21 mouse cellular contexts compared by ENCODE assay signal in the genomic region with DNA sequence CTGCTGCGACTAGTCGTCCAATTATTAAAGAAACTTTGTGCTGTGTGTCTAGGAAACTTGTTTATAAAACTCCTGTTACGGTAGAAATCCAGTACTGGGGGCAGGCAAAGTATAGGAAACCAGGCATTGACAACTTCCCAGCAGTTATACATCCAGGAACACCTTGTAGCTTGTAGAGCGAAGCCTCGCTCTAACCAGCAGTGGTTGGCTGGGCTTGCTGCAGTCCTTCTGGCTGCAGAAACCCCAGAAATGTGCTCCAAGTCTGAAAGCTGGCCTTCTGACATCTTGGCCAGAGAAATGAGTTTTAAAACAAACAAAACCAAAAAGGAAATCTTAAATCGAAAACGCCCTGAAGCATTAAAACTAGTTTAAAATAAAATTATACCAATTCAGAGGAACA.
A peak's percentile ranks its signal among the peaks of the same experiment; 100 is the strongest.
DNase-seq lines count a peak whose midpoint lies in the region; ATAC-seq lines count a peak whose summit lies in the region.
"Had no signal": no experiment of that assay in that cellular context is flagged by ENCODE, and none has a peak within 500 bp of the region (broad histone marks: within the 10 kb centered on the region; RNA-seq: fewer than 3 reads in every experiment).

No protein-coding gene starts in this region.

- no peaks in the 10 kb centered on the region for H3K9me3 ChIP-seq in heart, embryonic 12.5 days (replicated peaks)
- peaks cover 2% of the 10 kb centered on the region; the same call in 1 of the 2 replicates for H3K9me3 ChIP-seq in hindbrain, embryonic 16.5 days (ENCODE audit: control insufficient read depth, low read length)
- H3K9me3 ChIP-seq: embryonic facial prominence, embryonic 12.5 days; forebrain, embryonic 12.5 days; heart, embryonic 13.5 days; hindbrain, embryonic 12.5 days had no signal

- peak; percentile 30 to 43 for DNase-seq in heart, adult 18-20 months
- peak; percentile 15 to 17 for DNase-seq in heart, postnatal 36 days
- no peak for DNase-seq in heart, adult 11 months
- peak; percentile 22 for DNase-seq in fibroblast of lung, adult 2 months (ENCODE audit: low read depth)
- peak; percentile 18 for DNase-seq in gastrocnemius, postnatal 25 days
- DNase-seq: adrenal gland, postnatal 14 days; cerebellum, adult 11-12 months; cerebellum, adult 9-10 months; cerebellum, postnatal 25 days; kidney, adult 11 months had no signal

- no peaks in the 10 kb centered on the region for H3K4me1 ChIP-seq in heart, embryonic 12.5 days (replicated peaks)
- H3K4me1 ChIP-seq in hindbrain, embryonic 16.5 days (ENCODE audit: control insufficient read depth, insufficient read depth, low read depth, low read length) = no peaks in the 10 kb centered on the region
- H3K4me1 ChIP-seq: embryonic facial prominence, embryonic 12.5 days; forebrain, embryonic 12.5 days; heart, embryonic 13.5 days; hindbrain, embryonic 12.5 days had no signal

- H3K27ac ChIP-seq in heart, embryonic 12.5 days (ENCODE audit: poor library complexity, severe bottlenecking) = no peak overlapping the region
- H3K27ac ChIP-seq in hindbrain, embryonic 16.5 days (ENCODE audit: low read depth, low read length) = no peak overlapping the region
- H3K27ac ChIP-seq: embryonic facial prominence, embryonic 12.5 days; forebrain, embryonic 12.5 days; heart, embryonic 13.5 days; hindbrain, embryonic 12.5 days; hindbrain, postnatal 0 days had no signal

- no peaks in the 10 kb centered on the region for H3K36me3 ChIP-seq in heart, embryonic 12.5 days
- H3K36me3 ChIP-seq in hindbrain, embryonic 16.5 days (ENCODE audit: control insufficient read depth, insufficient read depth, low read length) = no peaks in the 10 kb centered on the region
- H3K36me3 ChIP-seq: embryonic facial prominence, embryonic 12.5 days; forebrain, embryonic 12.5 days; heart, embryonic 13.5 days; hindbrain, embryonic 12.5 days had no signal

- H3K27me3 ChIP-seq in heart, embryonic 12.5 days (replicated peaks) = no peaks in the 10 kb centered on the region
- H3K27me3 ChIP-seq in hindbrain, embryonic 16.5 days (replicated peaks; ENCODE audit: control insufficient read depth, insufficient read depth, low read length) = no peaks in the 10 kb centered on the region
- H3K27me3 ChIP-seq: CH12.LX; embryonic facial prominence, embryonic 12.5 days; forebrain, embryonic 12.5 days; heart, embryonic 13.5 days; hindbrain, embryonic 12.5 days; Patski had no signal

- WGBS in heart, embryonic 12.5 days = 87% methylated on average over 7 of the region's 7 CpGs
- 96% methylated on average over 7 of the region's 7 CpGs for WGBS in hindbrain, embryonic 16.5 days

- H3K9ac ChIP-seq in heart, embryonic 12.5 days = no peak overlapping the region
- no peak overlapping the region for H3K9ac ChIP-seq in hindbrain, embryonic 16.5 days (ENCODE audit: low read depth, low read length)
- H3K9ac ChIP-seq: embryonic facial prominence, embryonic 12.5 days; forebrain, embryonic 12.5 days; heart, embryonic 13.5 days; hindbrain, embryonic 12.5 days had no signal

- H3K4me3 ChIP-seq in heart, embryonic 12.5 days = no peak overlapping the region
- H3K4me3 ChIP-seq in hindbrain, embryonic 16.5 days (ENCODE audit: low read length) = no peak overlapping the region
- H3K4me3 ChIP-seq: embryonic facial prominence, embryonic 12.5 days; forebrain, embryonic 12.5 days; heart, embryonic 13.5 days; hindbrain, embryonic 12.5 days had no signal

- no peak overlapping the region for H3K4me2 ChIP-seq in heart, embryonic 12.5 days
- no peak overlapping the region for H3K4me2 ChIP-seq in hindbrain, embryonic 16.5 days (ENCODE audit: low read length)
- H3K4me2 ChIP-seq: embryonic facial prominence, embryonic 12.5 days; forebrain, embryonic 12.5 days; heart, embryonic 13.5 days; hindbrain, embryonic 12.5 days had no signal

- no peak for ATAC-seq in heart, embryonic 12.5 days (ENCODE audit: insufficient number of reproducible peaks, low FRiP score)
- no peak for ATAC-seq in hindbrain, embryonic 16.5 days
- ATAC-seq: activated CD4-positive, CD25-positive, alpha-beta regulatory T cell, adult 4 months; forebrain, embryonic 16.5 days; hindbrain, postnatal 0 days; Patski had no signal

- intact Hi-C loops in heart, postnatal 36 days (cut with DNase I) = no loop called here
